15 mouse cellular contexts compared by ENCODE assay signal in the genomic region with DNA sequence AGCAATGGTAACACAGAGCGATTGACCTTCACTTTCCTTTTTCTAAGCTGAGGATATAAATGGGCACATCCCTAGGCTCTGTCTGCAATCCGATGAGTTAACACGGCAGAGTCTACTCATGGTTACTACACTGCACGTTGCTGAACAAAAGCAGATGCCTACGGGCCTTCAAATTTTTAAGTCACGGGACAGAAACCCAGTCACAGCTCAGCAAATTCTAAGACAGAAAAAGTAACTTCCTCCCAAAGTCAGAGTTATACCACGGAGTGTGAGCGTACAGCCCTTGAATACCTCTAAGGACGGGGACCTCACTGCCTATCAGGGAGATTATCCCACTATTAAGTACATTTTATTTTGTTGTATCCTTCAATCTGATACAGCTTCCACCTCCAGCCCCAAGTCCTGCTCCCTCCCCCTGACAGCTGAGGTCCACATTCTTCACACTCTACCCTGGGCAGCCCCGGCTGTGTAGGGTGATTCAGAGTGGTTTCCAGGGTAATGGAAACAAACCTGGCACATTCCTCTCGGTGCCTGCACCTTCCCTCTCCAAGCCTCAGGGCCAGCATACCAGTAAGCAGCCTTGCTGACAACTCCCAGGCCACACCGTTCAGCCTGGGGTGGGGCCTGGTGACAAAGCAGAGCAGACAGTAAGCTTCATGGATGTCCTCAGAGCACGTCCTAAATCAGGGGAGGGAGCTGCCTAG.
DNase-seq lines count a peak whose midpoint lies in the region; ATAC-seq lines count a peak whose summit lies in the region.
"Had no signal": no experiment of that assay in that cellular context is flagged by ENCODE, and none has a peak within 500 bp of the region (broad histone marks: within the 10 kb centered on the region; RNA-seq: fewer than 3 reads in every experiment).

No protein-coding gene starts in this region.

- no peak overlapping the region for H3K4me3 ChIP-seq in hindbrain, embryonic 10.5 days
- H3K4me3 ChIP-seq in hindbrain, embryonic 14.5 days (replicated peaks; ENCODE audit: low read length): no peak overlapping the region
- no peak overlapping the region for H3K4me3 ChIP-seq in intestine, embryonic 16.5 days (ENCODE audit: low read length)
- H3K4me3 ChIP-seq: heart, adult 2 months; lung, embryonic 15.5 days had no signal

- peaks cover 32% of the 10 kb centered on the region for H3K4me1 ChIP-seq in hindbrain, embryonic 10.5 days (replicated peaks)
- H3K4me1 ChIP-seq in hindbrain, embryonic 14.5 days (replicated peaks; ENCODE audit: control insufficient read depth, insufficient read depth, low read length): 0 out of 2 replicates have a peak, but pooled peaks cover 2% of the 10 kb centered on the region
- peaks cover 36% of the 10 kb centered on the region for H3K4me1 ChIP-seq in intestine, embryonic 16.5 days (ENCODE audit: control insufficient read depth, insufficient read depth, low read length)

- no peak overlapping the region for H3K9ac ChIP-seq in hindbrain, embryonic 14.5 days
- H3K9ac ChIP-seq in intestine, embryonic 16.5 days (ENCODE audit: low read depth, low read length): no peak overlapping the region
- H3K9ac ChIP-seq: lung, embryonic 15.5 days had no signal

- ATAC-seq in hindbrain, embryonic 14.5 days (ENCODE audit: low FRiP score): no peak
- ATAC-seq in intestine, embryonic 16.5 days: peak; percentile 32; the same call in 1 of the 2 replicates
- ATAC-seq: CD4-positive, CD25-positive, alpha-beta regulatory T cell, adult 4 months; forebrain, embryonic 14.5 days had no signal

- peak overlapping the region; percentile 12; the same call in 1 of the 2 replicates for H3K27ac ChIP-seq in hindbrain, embryonic 10.5 days
- no peak overlapping the region for H3K27ac ChIP-seq in hindbrain, embryonic 14.5 days
- H3K27ac ChIP-seq in intestine, embryonic 16.5 days (ENCODE audit: low read length): no peak overlapping the region
- H3K27ac ChIP-seq: heart, adult 2 months; lung, embryonic 15.5 days had no signal

- H3K27me3 ChIP-seq in hindbrain, embryonic 10.5 days (ENCODE audit: insufficient read depth, poor library complexity, severe bottlenecking): 0 out of 2 replicates have a peak, but pooled peaks cover 4% of the 10 kb centered on the region
- H3K27me3 ChIP-seq in hindbrain, embryonic 14.5 days (ENCODE audit: control insufficient read depth, insufficient read depth, low read length): no peaks in the 10 kb centered on the region
- no peaks in the 10 kb centered on the region for H3K27me3 ChIP-seq in intestine, embryonic 16.5 days (replicated peaks; ENCODE audit: control insufficient read depth, insufficient read depth, low read length)
- H3K27me3 ChIP-seq: lung, embryonic 15.5 days had no signal

- WGBS in hindbrain, embryonic 10.5 days: 76% methylated on average over 13 of the region's 13 CpGs
- 83% methylated on average over 13 of the region's 13 CpGs for WGBS in hindbrain, embryonic 14.5 days
- 71% methylated on average over 13 of the region's 13 CpGs for WGBS in intestine, embryonic 16.5 days

- no peak overlapping the region for H3K4me2 ChIP-seq in hindbrain, embryonic 14.5 days (replicated peaks)
- no peak overlapping the region for H3K4me2 ChIP-seq in intestine, embryonic 16.5 days (ENCODE audit: low read depth, low read length)
- H3K4me2 ChIP-seq: lung, embryonic 15.5 days had no signal

- no peaks in the 10 kb centered on the region for H3K9me3 ChIP-seq in hindbrain, embryonic 10.5 days
- H3K9me3 ChIP-seq in hindbrain, embryonic 14.5 days (ENCODE audit: control insufficient read depth, low read length): no peaks in the 10 kb centered on the region
- no peaks in the 10 kb centered on the region for H3K9me3 ChIP-seq in intestine, embryonic 16.5 days (ENCODE audit: control insufficient read depth, low read length)
- H3K9me3 ChIP-seq: lung, embryonic 15.5 days had no signal

- no peak for DNase-seq in hindbrain, embryonic 10.5 days (ENCODE audit: low spot score)
- no peak for DNase-seq in hindbrain, embryonic 14.5 days (ENCODE audit: low spot score)
- peak; percentile 25 for DNase-seq in ZHBTc4 (ENCODE audit: low read depth, low spot score)
- peak; percentile 54 for DNase-seq in mesoderm, embryonic 11.5 days (ENCODE audit: low read depth, low spot score)
- DNase-seq in adrenal gland, postnatal 25 days: no peak
- no peak for DNase-seq in ovary, postnatal 14 days (ENCODE audit: low spot score)
- no peak for DNase-seq in cerebellum, postnatal 10 days
- DNase-seq: embryo, embryonic 11 days; kidney, adult 8-10 months; retina, postnatal 1 day had no signal

- H3K36me3 ChIP-seq in hindbrain, embryonic 10.5 days: no peaks in the 10 kb centered on the region
- no peaks in the 10 kb centered on the region for H3K36me3 ChIP-seq in hindbrain, embryonic 14.5 days (replicated peaks; ENCODE audit: control insufficient read depth, insufficient read depth)
- no peaks in the 10 kb centered on the region for H3K36me3 ChIP-seq in intestine, embryonic 16.5 days (ENCODE audit: control insufficient read depth, insufficient read depth, low read length)
- H3K36me3 ChIP-seq: lung, embryonic 15.5 days had no signal

Comparison
In these comparisons a context has a peak if more than half of its experiments do, and no peak if none do; other contexts are left out.
1. DNase-seq: peak in ZHBTc4 (single experiment) and mesoderm, embryonic 11.5 days (single experiment); none in hindbrain, embryonic 10.5 days (single experiment), hindbrain, embryonic 14.5 days (single experiment), adrenal gland, postnatal 25 days (single experiment), ovary, postnatal 14 days (single experiment) and cerebellum, postnatal 10 days (0 of 2).